Mouse (Mus musculus) heart, postnatal 0 days (tissue): ENCODE results near the gene Serpinf1. TPM values are rescaled to one million over a fixed set of nuclear protein-coding genes. Genes with fewer than 3 reads are reported as not detected.

Experiments used
- ATAC-seq: fragments of 200-750 bp; cut with Nextera tagmentation; 2 replicates; pipeline ENCODE4 v1.8.0; 2017; ENCODE audit warnings: low read depth, moderate number of reproducible peaks, moderate library complexity; ENCODE audit not compliant: insufficient read depth
- DNase-seq: peaks from one replicate; pipeline ENCODE4 v3.0.0-alpha.2; 2016; ENCODE audit warnings: low spot score
- H3K27ac ChIP-seq: fragments of 300-500 bp; sonication (generic); 2 replicates; pipeline ENCODE4 v1.5.1; 2014; ENCODE audit warnings: low read depth, mild to moderate bottlenecking
- H3K27me3 ChIP-seq: fragments of 300-500 bp; sonication (generic); 2 replicates; pipeline ENCODE4 v1.6.1; 2014; ENCODE audit warnings: low read length, mixed read lengths; ENCODE audit not compliant: control insufficient read depth, insufficient read depth
- H3K36me3 ChIP-seq: fragments of 300-500 bp; sonication (generic); replicated peaks from 2 replicates; pipeline ENCODE4 v1.6.1; 2014; ENCODE audit warnings: low read length, mixed read lengths; ENCODE audit not compliant: control insufficient read depth, insufficient read depth
- H3K4me1 ChIP-seq: fragments of 300-500 bp; sonication (generic); 2 replicates; pipeline ENCODE4 v1.6.1; 2014; ENCODE audit warnings: antibody characterized with exemption; ENCODE audit not compliant: control insufficient read depth, insufficient read depth
- H3K4me2 ChIP-seq: fragments of 300-500 bp; sonication (generic); 2 replicates; pipeline ENCODE4 v1.6.1; 2014; ENCODE audit warnings: low read depth, mild to moderate bottlenecking, low read length, moderate library complexity
- H3K4me3 ChIP-seq: fragments of 300-500 bp; sonication (generic); 2 replicates; pipeline ENCODE4 v1.5.1; 2014; ENCODE audit warnings: low read depth, low read length
- H3K9ac ChIP-seq: fragments of 300-500 bp; sonication (generic); replicated peaks from 2 replicates; pipeline ENCODE4 v1.6.1; 2014; ENCODE audit warnings: low read depth, low read length, mixed read lengths
- H3K9me3 ChIP-seq: fragments of 300-500 bp; sonication (generic); replicated peaks from 2 replicates; pipeline ENCODE4 v1.6.1; 2016; ENCODE audit warnings: low read length; ENCODE audit not compliant: control insufficient read depth
- CTCF ChIP-seq: IDR thresholded peaks from 2 replicates; pipeline ENCODE4 v1.5.1; 2016; ENCODE audit warnings: antibody characterized with exemption, control low read depth, low read depth
- EP300 ChIP-seq: IDR thresholded peaks from 2 replicates; pipeline ENCODE4 v1.6.1; 2016; ENCODE audit warnings: antibody characterized with exemption, low read depth
- WGBS: fragments of 180-500 bp; shearing (Covaris S2); extraction: QIAGEN DNeasy Blood & Tissue Kit; methylation state at CpG from one replicate; pipeline ENCODE4 v1.1.7; 2014; 5-methylcytosine and 5-hydroxymethylcytosine counted together
- polyA plus RNA-seq: library from polyadenylated mRNA; unstranded; fragments of >200 nt; fragmentation: Nextera tagmentation; extraction: Ambion mirVana; gene quantifications from 2 replicates; pipeline ENCODE4 v1.2.1, GENCODE M21; 2015
- total RNA-seq: library from RNA; depleted of rRNA; stranded (reverse); fragments of >200 nt; gene quantifications from 2 replicates; pipeline ENCODE4 v1.2.3, GENCODE M21; 2014; ENCODE audit warnings: low replicate concordance

Serpinf1 gene
- total and polyA plus RNA-seq, 2 experiments from 2014 or later: 20.4 to 112 TPM

- peaks cover 27% of the 10 kb centered on the region for H3K36me3 ChIP-seq
- H3K27me3 ChIP-seq: no peaks in the 10 kb centered on the region
- ATAC-seq (no peak), DNase-seq (peak; percentile 37)
- H3K9me3 ChIP-seq: no peaks in the 10 kb centered on the region
- peaks cover 14% of the 10 kb centered on the region for H3K4me1 ChIP-seq
- no peak for TF ChIP-seq CTCF
- no peak for TF ChIP-seq EP300
- no peak overlapping the region for H3K9ac ChIP-seq
- no peak overlapping the region for H3K4me3 ChIP-seq
- 0 out of 2 replicates have a peak overlapping the region, but pooled peaks have one; percentile 73 for H3K4me2 ChIP-seq
- 97% methylated on average over 4 of the region's 4 CpGs for WGBS
- 0 out of 2 replicates have a peak overlapping the region, but pooled peaks have one; percentile 28 for H3K27ac ChIP-seq
Measured at GRCm38 (mm10) chr11:75466731-75467505, 44.4 kb upstream of the Serpinf1 start.

GRCm38 (mm10) chr11:75465051-75465450 is 42.5 kb upstream of the Serpinf1 start:
- Histone ChIP-seq H3K4me1 (peaks cover 16% of the 10 kb centered on the region), H3K4me3 (no peak overlapping the region), H3K9me3 (no peaks in the 10 kb centered on the region), H3K36me3 (peaks cover 27% of the 10 kb centered on the region), H3K4me2 (no peak overlapping the region), H3K27me3 (no peaks in the 10 kb centered on the region), H3K27ac (no peak overlapping the region), H3K9ac (no peak overlapping the region)
- no peak for DNase-seq
- no peak for ATAC-seq
- WGBS: 80% methylated on average over 6 of the region's 6 CpGs
- TF ChIP-seq CTCF (no peak), EP300 (no peak)

GRCm38 (mm10) chr11:75464417-75464816 is 41.9 kb upstream of the Serpinf1 start:
- no peaks in the 10 kb centered on the region for H3K9me3 ChIP-seq
- 84% methylated on average over 6 of the region's 6 CpGs for WGBS
- no peak overlapping the region for H3K9ac ChIP-seq
- no peak for DNase-seq
- no peak overlapping the region for H3K27ac ChIP-seq
- peaks cover 27% of the 10 kb centered on the region for H3K36me3 ChIP-seq
- no peak overlapping the region for H3K4me3 ChIP-seq
- ATAC-seq: no peak
- H3K4me1 ChIP-seq: peaks cover 23% of the 10 kb centered on the region
- TF ChIP-seq EP300 (no peak), CTCF (no peak)
- H3K4me2 ChIP-seq: no peak overlapping the region
- H3K27me3 ChIP-seq: no peaks in the 10 kb centered on the region

GRCm38 (mm10) chr11:75463624-75464023 is 41.1 kb upstream of the Serpinf1 start:
- 63% methylated on average over 4 of the region's 4 CpGs for WGBS
- H3K4me3 ChIP-seq: peak overlapping the region; percentile 87
- DNase-seq (no peak), ATAC-seq (no peak)
- H3K27me3 ChIP-seq: no peaks in the 10 kb centered on the region
- peak overlapping the region; percentile 65 for H3K4me2 ChIP-seq
- peaks cover 27% of the 10 kb centered on the region for H3K36me3 ChIP-seq
- peak overlapping the region; percentile 97 for H3K27ac ChIP-seq
- TF ChIP-seq EP300 (no peak), CTCF (no peak)
- no peaks in the 10 kb centered on the region for H3K9me3 ChIP-seq
- peaks cover 27% of the 10 kb centered on the region for H3K4me1 ChIP-seq
- H3K9ac ChIP-seq: 0 out of 2 replicates have a peak overlapping the region, but pooled peaks have one; percentile 8

GRCm38 (mm10) chr11:75462865-75463336 is 40.4 kb upstream of the Serpinf1 start:
- H3K9ac ChIP-seq: peak overlapping the region; percentile 93
- DNase-seq: peak; percentile 95
- 1% methylated on average over 9 of the region's 9 CpGs for WGBS

More at GRCm38 (mm10) chr11:75462865-75463336, 40.4 kb upstream of the Serpinf1 start:
- Histone ChIP-seq H3K36me3 (peaks cover 27% of the 10 kb centered on the region), H3K4me2 (peak overlapping the region; percentile 65), H3K9me3 (no peaks in the 10 kb centered on the region), H3K4me3 (peak overlapping the region; percentile 87), H3K27ac (peak overlapping the region; percentile 97), H3K4me1 (peaks cover 27% of the 10 kb centered on the region), H3K27me3 (no peaks in the 10 kb centered on the region)
- TF ChIP-seq CTCF (no peak), EP300 (peak; percentile 95)
- ATAC-seq: peak; percentile 59
